ENCODE assay signal across 31 mouse cellular contexts in genomic region chr5:81061386-81061785, GRCm38 (mm10). TPM values are rescaled to one million over a fixed set of nuclear protein-coding genes. Genes with fewer than 3 reads are reported as not detected.
DNase-seq lines count a peak whose midpoint lies in the region; ATAC-seq and TF ChIP-seq lines count a peak whose summit lies in the region.
"Had no signal": no experiment of that assay in that cellular context is flagged by ENCODE, and none has a peak within 500 bp of the region (broad histone marks: within the 10 kb centered on the region; RNA-seq: fewer than 3 reads in every experiment).

No protein-coding gene starts in this region.

- H3K27ac ChIP-seq in midbrain, embryonic 10.5 days (replicated peaks) = peak overlapping the region; percentile 18; the same call in 1 of the 2 replicates
- no peak overlapping the region for H3K27ac ChIP-seq in midbrain, postnatal 0 days (ENCODE audit: low read depth, low read length)
- H3K27ac ChIP-seq in hindbrain, embryonic 13.5 days = peak overlapping the region; percentile 50; the same call in 1 of the 2 replicates
- H3K27ac ChIP-seq in midbrain, embryonic 13.5 days = no peak overlapping the region
- H3K27ac ChIP-seq in neural tube, embryonic 14.5 days (ENCODE audit: low read depth, low read length) = no peak overlapping the region
- H3K27ac ChIP-seq: forebrain, embryonic 13.5 days; gastrocnemius, adult 2 months; kidney, embryonic 15.5 days; layer of hippocampus, adult 2 months; left cerebral cortex, adult 2 months; limb, embryonic 12.5 days; liver, embryonic 15.5 days; stomach, embryonic 15.5 days had no signal

- H3K4me2 ChIP-seq in midbrain, postnatal 0 days (ENCODE audit: low read depth, low read length, poor library complexity, severe bottlenecking) = no peak overlapping the region
- H3K4me2 ChIP-seq in hindbrain, embryonic 13.5 days = no peak overlapping the region
- H3K4me2 ChIP-seq in midbrain, embryonic 13.5 days (replicated peaks) = no peak overlapping the region
- H3K4me2 ChIP-seq in neural tube, embryonic 14.5 days (ENCODE audit: low read depth, low read length) = no peak overlapping the region
- H3K4me2 ChIP-seq: forebrain, embryonic 13.5 days; heart, embryonic 12.5 days; kidney, embryonic 15.5 days; limb, embryonic 12.5 days; liver, embryonic 15.5 days; lung, embryonic 14.5 days; stomach, embryonic 15.5 days had no signal

- no peaks in the 10 kb centered on the region for H3K36me3 ChIP-seq in midbrain, embryonic 10.5 days
- H3K36me3 ChIP-seq in midbrain, postnatal 0 days (ENCODE audit: insufficient read depth, low read length) = no peaks in the 10 kb centered on the region
- H3K36me3 ChIP-seq in hindbrain, embryonic 13.5 days = no peaks in the 10 kb centered on the region
- H3K36me3 ChIP-seq in midbrain, embryonic 13.5 days = no peaks in the 10 kb centered on the region
- no peaks in the 10 kb centered on the region for H3K36me3 ChIP-seq in neural tube, embryonic 14.5 days (ENCODE audit: control insufficient read depth, insufficient read depth, low read length)
- H3K36me3 ChIP-seq: heart, embryonic 12.5 days; kidney, embryonic 15.5 days; limb, embryonic 12.5 days; liver, embryonic 15.5 days; stomach, embryonic 15.5 days had no signal

- no peaks in the 10 kb centered on the region for H3K27me3 ChIP-seq in midbrain, embryonic 10.5 days (ENCODE audit: low read depth, poor library complexity, severe bottlenecking)
- H3K27me3 ChIP-seq in midbrain, postnatal 0 days (ENCODE audit: insufficient read depth, low read length) = no peaks in the 10 kb centered on the region
- H3K27me3 ChIP-seq in hindbrain, embryonic 13.5 days = no peaks in the 10 kb centered on the region
- no peaks in the 10 kb centered on the region for H3K27me3 ChIP-seq in midbrain, embryonic 13.5 days
- no peaks in the 10 kb centered on the region for H3K27me3 ChIP-seq in neural tube, embryonic 14.5 days (ENCODE audit: control insufficient read depth, insufficient read depth, low read length)
- H3K27me3 ChIP-seq: forebrain, embryonic 13.5 days; heart, embryonic 12.5 days; kidney, embryonic 15.5 days; limb, embryonic 12.5 days; liver, embryonic 15.5 days; stomach, embryonic 15.5 days had no signal

- no peak for DNase-seq in midbrain, embryonic 10.5 days (ENCODE audit: low spot score)
- no peak for DNase-seq in midbrain, postnatal 0 days (ENCODE audit: low spot score)
- no peak for DNase-seq in thymus, postnatal 4 days
- DNase-seq in spleen, adult 12 weeks (ENCODE audit: low spot score) = no peak
- DNase-seq: adrenal gland, adult 2 months; adrenal gland, postnatal 36 days; B cell, adult 2 months; cerebellum, adult 2 months; cerebellum, postnatal 14 days; gastrocnemius, adult 2 months; gastrocnemius, postnatal 36 days; heart, adult 18-20 months; kidney, adult 18-20 months; kidney, postnatal 36 days; lung, embryonic 14.5 days; lung, postnatal 14 days; retina, postnatal 1 day; right cerebral cortex, postnatal 14 days; thymus, postnatal 25 days had no signal

- ATAC-seq in midbrain, postnatal 0 days (ENCODE audit: low FRiP score) = no peak
- ATAC-seq in hindbrain, embryonic 13.5 days (ENCODE audit: low FRiP score) = peak; percentile 71; the same call in 1 of the 2 replicates
- ATAC-seq in midbrain, embryonic 13.5 days = peak; percentile 55; the same call in 1 of the 2 replicates
- ATAC-seq in neural tube, embryonic 14.5 days (ENCODE audit: low read depth) = peak; percentile 70
- ATAC-seq: forebrain, embryonic 13.5 days had no signal

- H3K9me3 ChIP-seq in midbrain, embryonic 10.5 days (replicated peaks) = no peaks in the 10 kb centered on the region
- H3K9me3 ChIP-seq in midbrain, postnatal 0 days (ENCODE audit: low read length) = no peaks in the 10 kb centered on the region
- H3K9me3 ChIP-seq in hindbrain, embryonic 13.5 days = no peaks in the 10 kb centered on the region
- no peaks in the 10 kb centered on the region for H3K9me3 ChIP-seq in midbrain, embryonic 13.5 days
- no peaks in the 10 kb centered on the region for H3K9me3 ChIP-seq in neural tube, embryonic 14.5 days (ENCODE audit: control insufficient read depth, low read length)
- H3K9me3 ChIP-seq: forebrain, embryonic 13.5 days; heart, embryonic 12.5 days; kidney, embryonic 15.5 days; limb, embryonic 12.5 days; liver, embryonic 15.5 days; stomach, embryonic 15.5 days had no signal

- TF ChIP-seq CTCF in midbrain, postnatal 0 days (IDR thresholded peaks at IDR 0.05) = no peak

- H3K4me1 ChIP-seq in midbrain, embryonic 10.5 days = peaks cover 32% of the 10 kb centered on the region
- peaks cover 8% of the 10 kb centered on the region; the same call in 1 of the 2 replicates for H3K4me1 ChIP-seq in midbrain, postnatal 0 days (ENCODE audit: insufficient read depth, low read length)
- H3K4me1 ChIP-seq in hindbrain, embryonic 13.5 days (replicated peaks) = peaks cover 23% of the 10 kb centered on the region
- peaks cover 24% of the 10 kb centered on the region for H3K4me1 ChIP-seq in midbrain, embryonic 13.5 days (replicated peaks)
- H3K4me1 ChIP-seq in neural tube, embryonic 14.5 days (ENCODE audit: control insufficient read depth, insufficient read depth, low read length) = peaks cover 9% of the 10 kb centered on the region; the same call in 1 of the 2 replicates
- H3K4me1 ChIP-seq: heart, embryonic 12.5 days; liver, embryonic 15.5 days; stomach, embryonic 15.5 days had no signal

- no peak overlapping the region for H3K4me3 ChIP-seq in midbrain, embryonic 10.5 days
- H3K4me3 ChIP-seq in midbrain, postnatal 0 days (ENCODE audit: low read depth, low read length) = no peak overlapping the region
- no peak overlapping the region for H3K4me3 ChIP-seq in hindbrain, embryonic 13.5 days
- no peak overlapping the region for H3K4me3 ChIP-seq in midbrain, embryonic 13.5 days (replicated peaks)
- no peak overlapping the region for H3K4me3 ChIP-seq in neural tube, embryonic 14.5 days (ENCODE audit: low read depth, low read length)
- H3K4me3 ChIP-seq: forebrain, embryonic 13.5 days; gastrocnemius, adult 2 months; heart, embryonic 12.5 days; kidney, embryonic 15.5 days; layer of hippocampus, adult 2 months; left cerebral cortex, adult 2 months; limb, embryonic 12.5 days; liver, embryonic 15.5 days; stomach, embryonic 15.5 days had no signal

- no peak overlapping the region for H3K9ac ChIP-seq in midbrain, postnatal 0 days (replicated peaks; ENCODE audit: low read length, poor library complexity, severe bottlenecking)
- no peak overlapping the region for H3K9ac ChIP-seq in hindbrain, embryonic 13.5 days
- H3K9ac ChIP-seq in midbrain, embryonic 13.5 days (replicated peaks) = no peak overlapping the region
- no peak overlapping the region for H3K9ac ChIP-seq in neural tube, embryonic 14.5 days (replicated peaks; ENCODE audit: low read depth, low read length)
- H3K9ac ChIP-seq: forebrain, embryonic 13.5 days; heart, embryonic 12.5 days; kidney, embryonic 15.5 days; limb, embryonic 12.5 days; liver, embryonic 15.5 days; lung, embryonic 14.5 days; stomach, embryonic 15.5 days had no signal

RNA-seq across cellular contexts. Expression of gene Adgrl3, which starts 41.4 kb away (rescaled TPM):
- polyA plus RNA-seq in midbrain, embryonic 10.5 days (2016; fragmentation: Nextera tagmentation; extraction: Ambion mirVana) = 11.7 and 16.4 TPM in 2 replicates
- 241 and 338 TPM in 2 replicates for total RNA-seq in midbrain, postnatal 0 days (2014; rRNA removed)
- polyA plus RNA-seq in midbrain, postnatal 0 days (2015; fragmentation: Nextera tagmentation; extraction: Ambion mirVana) = 46.8 and 57.2 TPM in 2 replicates
- polyA plus RNA-seq in hindbrain, embryonic 13.5 days (2015; fragmentation: Nextera tagmentation; extraction: Ambion mirVana) = 64.6 and 65.5 TPM in 2 replicates
- polyA plus RNA-seq in midbrain, embryonic 13.5 days (2015; fragmentation: Nextera tagmentation; extraction: Ambion mirVana) = 58.5 and 60.2 TPM in 2 replicates
- 86.0 and 98.7 TPM in 2 replicates for polyA plus RNA-seq in neural tube, embryonic 14.5 days (2014; fragmentation: Nextera tagmentation; extraction: Ambion mirVana)
- total RNA-seq: hematopoietic stem cell, adult 5-6 weeks had no signal

Comparison
In these comparisons a context has a peak if more than half of its experiments do, and no peak if none do; other contexts are left out.
1. H3K27ac ChIP-seq: peak in midbrain, embryonic 10.5 days (single experiment) and hindbrain, embryonic 13.5 days (single experiment); none in midbrain, postnatal 0 days (single experiment), midbrain, embryonic 13.5 days (single experiment) and neural tube, embryonic 14.5 days (single experiment).